Mouse (Mus musculus) forebrain, postnatal 0 days (tissue): ENCODE measurements at regions not wholly inside any gene's neighbourhood (a gene's known extent, or its start where the extent isn't known, plus 50 kb on each side); places are given as distances from the start of the nearest gene placed in this dataset.

Experiments
- ATAC-seq: fragments of 200-750 bp; cut with Nextera tagmentation; 2 replicates; pipeline ENCODE4 v1.8.0; 2017; ENCODE audit warnings: mild to moderate bottlenecking, moderate library complexity
- DNase-seq: peaks from one replicate; pipeline ENCODE4 v3.0.0-alpha.2; 2015
- H3K27ac ChIP-seq: fragments of 300-500 bp; sonication (generic); 2 replicates; pipeline ENCODE4 v1.5.1; 2014; ENCODE audit warnings: low read depth, mild to moderate bottlenecking, antibody characterized with exemption, low read length, moderate library complexity, mixed read lengths
- H3K27me3 ChIP-seq: fragments of 300-500 bp; sonication (generic); 2 replicates; pipeline ENCODE4 v1.6.1; 2014; ENCODE audit warnings: mild to moderate bottlenecking, low read length, mixed read lengths; ENCODE audit not compliant: insufficient read depth
- H3K36me3 ChIP-seq: fragments of 300-500 bp; sonication (generic); 2 replicates; pipeline ENCODE4 v1.6.1; 2014; ENCODE audit warnings: mild to moderate bottlenecking, moderate library complexity; ENCODE audit not compliant: insufficient read depth
- H3K4me1 ChIP-seq: fragments of 300-500 bp; sonication (generic); 2 replicates; pipeline ENCODE4 v1.6.1; 2014; ENCODE audit warnings: antibody characterized with exemption; ENCODE audit not compliant: insufficient read depth
- H3K4me2 ChIP-seq: fragments of 300-500 bp; sonication (generic); 2 replicates; pipeline ENCODE4 v1.6.1; 2014; ENCODE audit warnings: low read depth, mild to moderate bottlenecking, moderate library complexity
- H3K4me3 ChIP-seq: fragments of 300-500 bp; sonication (generic); 2 replicates; pipeline ENCODE4 v1.5.1; 2014; ENCODE audit warnings: low read depth, low read length, mixed read lengths
- H3K9ac ChIP-seq: fragments of 300-500 bp; sonication (generic); 2 replicates; pipeline ENCODE4 v1.6.1; 2014; ENCODE audit warnings: mild to moderate bottlenecking
- H3K9me3 ChIP-seq: fragments of 300-500 bp; sonication (generic); 2 replicates; pipeline ENCODE4 v1.6.1; 2016; ENCODE audit warnings: low read length
- CTCF ChIP-seq: sonication (generic); IDR thresholded peaks from 2 replicates; pipeline ENCODE4 v1.5.1; 2016; ENCODE audit warnings: antibody characterized with exemption, control low read depth, low read depth
- WGBS: fragments of 180-500 bp; shearing (Covaris S2); extraction: QIAGEN DNeasy Blood & Tissue Kit; methylation state at CpG from one replicate; pipeline ENCODE4 v1.1.7; 2014; 5-methylcytosine and 5-hydroxymethylcytosine counted together

GRCm38 (mm10) chr1:137881656-137882055, 293.9 kb downstream of the Ptprc start:
- WGBS, result 17% methylated on average over 3 of the region's 3 CpGs
- Histone ChIP-seq H3K4me2 (no peak overlapping the region), H3K9ac (no peak overlapping the region), H3K4me3 (no peak overlapping the region), H3K9me3 (no peaks in the 10 kb centered on the region), H3K4me1 (no peaks in the 10 kb centered on the region), H3K36me3 (no peaks in the 10 kb centered on the region), H3K27ac (no peak overlapping the region), H3K27me3 (no peaks in the 10 kb centered on the region)
- TF ChIP-seq CTCF, result no peak
- no peak for DNase-seq
- no peak; the same call in 1 of the 2 replicates for ATAC-seq

- TF ChIP-seq CTCF, result no peak
- H3K4me1 ChIP-seq, result no peaks in the 10 kb centered on the region
- no peak overlapping the region for H3K4me3 ChIP-seq
- no peak overlapping the region for H3K4me2 ChIP-seq
- WGBS, result 51% methylated on average over 2 of the region's 2 CpGs
- H3K36me3 ChIP-seq, result no peaks in the 10 kb centered on the region
- no peaks in the 10 kb centered on the region for H3K27me3 ChIP-seq
- no peak overlapping the region for H3K9ac ChIP-seq
- H3K9me3 ChIP-seq, result no peaks in the 10 kb centered on the region
- no peak for DNase-seq
- ATAC-seq, result no peak
- no peak overlapping the region for H3K27ac ChIP-seq
These were observed 301.1 kb downstream of the Ptprc start for GRCm38 (mm10) chr1:137874361-137874760.

- no peaks in the 10 kb centered on the region for H3K4me1 ChIP-seq
- no peak for DNase-seq
- H3K27ac ChIP-seq, result no peak overlapping the region
- no peak for ATAC-seq
- no peaks in the 10 kb centered on the region for H3K9me3 ChIP-seq
- 68% methylated on average over 1 of the region's 1 CpGs for WGBS
- no peaks in the 10 kb centered on the region for H3K27me3 ChIP-seq
- no peak overlapping the region for H3K9ac ChIP-seq
- no peak overlapping the region for H3K4me2 ChIP-seq
- H3K36me3 ChIP-seq, result no peaks in the 10 kb centered on the region
- no peak overlapping the region for H3K4me3 ChIP-seq
- no peak for TF ChIP-seq CTCF
These were observed 301.9 kb downstream of the Ptprc start for GRCm38 (mm10) chr1:137873628-137874027.

- TF ChIP-seq CTCF, result no peak
- H3K9ac ChIP-seq, result no peak overlapping the region
- DNase-seq (no peak), ATAC-seq (no peak)
- H3K9me3 ChIP-seq, result no peaks in the 10 kb centered on the region
- no peaks in the 10 kb centered on the region for H3K27me3 ChIP-seq
- no peaks in the 10 kb centered on the region for H3K4me1 ChIP-seq
- H3K4me2 ChIP-seq, result no peak overlapping the region
- H3K27ac ChIP-seq, result no peak overlapping the region
- no peak overlapping the region for H3K4me3 ChIP-seq
- WGBS, result 84% methylated on average over 1 of the region's 1 CpGs
- no peaks in the 10 kb centered on the region for H3K36me3 ChIP-seq
These were observed 310.5 kb downstream of the Ptprc start for GRCm38 (mm10) chr1:137865030-137865429.

- no peaks in the 10 kb centered on the region for H3K4me1 ChIP-seq
- H3K9ac ChIP-seq, result no peak overlapping the region
- H3K27ac ChIP-seq, result no peak overlapping the region
- no peak for ATAC-seq
- DNase-seq, result no peak
- TF ChIP-seq CTCF, result no peak
- no peak overlapping the region for H3K4me2 ChIP-seq
- WGBS, result 90% methylated on average over 7 of the region's 7 CpGs
- H3K27me3 ChIP-seq, result no peaks in the 10 kb centered on the region
- no peak overlapping the region for H3K4me3 ChIP-seq
- no peaks in the 10 kb centered on the region for H3K36me3 ChIP-seq
- H3K9me3 ChIP-seq, result no peaks in the 10 kb centered on the region
These were observed 312.0 kb downstream of the Ptprc start for GRCm38 (mm10) chr1:137863506-137863905.

- Histone ChIP-seq H3K9me3 (no peaks in the 10 kb centered on the region), H3K4me3 (no peak overlapping the region), H3K27me3 (no peaks in the 10 kb centered on the region), H3K36me3 (no peaks in the 10 kb centered on the region), H3K27ac (no peak overlapping the region), H3K4me1 (no peaks in the 10 kb centered on the region), H3K9ac (no peak overlapping the region), H3K4me2 (no peak overlapping the region)
- 89% methylated on average over 2 of the region's 2 CpGs for WGBS
- no peak for TF ChIP-seq CTCF
- ATAC-seq (no peak), DNase-seq (no peak)
These were observed 323.2 kb downstream of the Ptprc start for GRCm38 (mm10) chr1:137852262-137852661.

GRCm38 (mm10) chr1:137847311-137847923, 328.1 kb downstream of the Ptprc start:
- peak; percentile 73 for ATAC-seq
- 48% methylated on average over 10 of the region's 10 CpGs for WGBS
- Histone ChIP-seq H3K9me3 (no peaks in the 10 kb centered on the region), H3K4me3 (no peak overlapping the region), H3K27ac (peak overlapping the region; percentile 6; the same call in 1 of the 2 replicates), H3K9ac (no peak overlapping the region), H3K4me1 (no peaks in the 10 kb centered on the region), H3K27me3 (no peaks in the 10 kb centered on the region), H3K4me2 (no peak overlapping the region), H3K36me3 (no peaks in the 10 kb centered on the region)
- peak; percentile 86 for DNase-seq
- TF ChIP-seq CTCF, result no peak
